15 mouse cellular contexts compared by ENCODE assay signal in the genomic region with DNA sequence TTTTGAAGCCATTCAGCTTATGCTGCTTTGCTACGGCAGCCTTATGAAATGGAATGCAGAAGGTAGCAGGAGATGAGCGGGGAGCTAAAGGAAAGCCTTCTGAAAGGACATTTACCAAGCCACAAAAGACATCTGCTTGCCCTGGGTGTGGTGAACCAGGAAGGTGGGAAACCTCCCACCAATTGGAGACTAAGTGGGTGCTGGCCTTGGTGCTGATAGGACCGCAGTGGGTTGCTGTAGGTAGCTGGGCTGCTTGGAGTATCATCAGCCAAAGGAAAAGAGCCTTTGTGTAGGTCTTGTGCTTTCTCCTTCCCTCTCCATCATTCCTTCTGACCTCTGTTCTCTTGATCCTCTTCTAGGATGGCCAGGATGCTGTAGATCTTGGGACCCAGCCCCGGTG.
DNase-seq lines count a peak whose midpoint lies in the region; ATAC-seq and TF ChIP-seq lines count a peak whose summit lies in the region.
"Had no signal": no experiment of that assay in that cellular context is flagged by ENCODE, and none has a peak within 500 bp of the region (broad histone marks: within the 10 kb centered on the region; RNA-seq: fewer than 3 reads in every experiment).

No protein-coding gene starts in this region.

- no peak for TF ChIP-seq CTCF in liver, postnatal 0 days (IDR thresholded peaks at IDR 0.05; ENCODE audit: low read depth)
- no peak for TF ChIP-seq CTCF in MEL (IDR thresholded peaks at IDR 0.05 in 2 of 3, conservative IDR thresholded peaks at IDR 0.05 in 1 of 3; ENCODE audit: control insufficient read depth in 1 of 3, insufficient read depth in 1 of 3, low read depth in 2 of 3, low read length in 3 of 3, poor library complexity in 1 of 3, severe bottlenecking in 1 of 3)

- no peaks in the 10 kb centered on the region for H3K9me3 ChIP-seq in liver, postnatal 0 days (ENCODE audit: low read length)
- no peaks in the 10 kb centered on the region; the same call in 1 of the 2 replicates for H3K9me3 ChIP-seq in MEL (replicated peaks; ENCODE audit: insufficient read depth, low read length)
- H3K9me3 ChIP-seq: forebrain, embryonic 10.5 days; hindbrain, embryonic 12.5 days; lung, embryonic 15.5 days; midbrain, embryonic 15.5 days had no signal

- no peaks in the 10 kb centered on the region for H3K27me3 ChIP-seq in liver, postnatal 0 days (ENCODE audit: insufficient read depth, low read length)
- no peaks in the 10 kb centered on the region; a peak in 1 of 4 replicates for H3K27me3 ChIP-seq in MEL (ENCODE audit: control insufficient read depth in 1 of 2, insufficient read depth in 2 of 2, low read length in 2 of 2)
- H3K27me3 ChIP-seq: hindbrain, embryonic 12.5 days; lung, embryonic 15.5 days; midbrain, embryonic 15.5 days had no signal

- DNase-seq in liver, result peak; percentile 6
- no peak for DNase-seq in liver, postnatal 0 days
- peak; percentile 9 for DNase-seq in MEL (ENCODE audit: low read depth, low spot score)
- DNase-seq in embryo, embryonic 11 days, result peak; percentile 79
- DNase-seq in retina, embryonic 14.5 days (ENCODE audit: low spot score), result peak; percentile 56
- DNase-seq in gastrocnemius, adult 8-10 months (ENCODE audit: low spot score in 2 of 2), result no peak
- DNase-seq: cerebellum, postnatal 14 days; gastrocnemius, postnatal 36 days; right cerebral cortex, adult 18-20 months had no signal

- no peaks in the 10 kb centered on the region for H3K79me2 ChIP-seq in MEL (ENCODE audit: control insufficient read depth, insufficient read depth, low read length, poor library complexity)

- no peak for TF ChIP-seq EP300 in liver, postnatal 0 days (IDR thresholded peaks at IDR 0.05; ENCODE audit: low read depth)
- no peak for TF ChIP-seq EP300 in MEL (IDR thresholded peaks at IDR 0.05; ENCODE audit: low read depth in 1 of 2, low read length in 2 of 2)

- no peak for TF ChIP-seq RAD21 in MEL (IDR thresholded peaks at IDR 0.05; ENCODE audit: low read depth, low read length)

- TF ChIP-seq POLR2A in MEL (IDR thresholded peaks at IDR 0.05; ENCODE audit: control insufficient read depth in 1 of 2, insufficient read depth in 1 of 2, low read depth in 1 of 2, low read length in 2 of 2, poor library complexity in 1 of 2), result no peak

- ATAC-seq in liver, postnatal 0 days, result no peak
- no peak for ATAC-seq in granulocyte monocyte progenitor cell, adult 5-6 weeks (replicated peaks; ENCODE audit: poor library complexity, severe bottlenecking)
- ATAC-seq: midbrain, embryonic 15.5 days; Patski had no signal

- no peak overlapping the region for H3K4me3 ChIP-seq in liver, postnatal 0 days (ENCODE audit: low read depth, low read length)
- no peak overlapping the region for H3K4me3 ChIP-seq in MEL (ENCODE audit: control insufficient read depth in 1 of 2, insufficient read depth in 1 of 2, low read depth in 2 of 2, low read length in 2 of 2)
- H3K4me3 ChIP-seq: forebrain, embryonic 10.5 days; hindbrain, embryonic 12.5 days; lung, embryonic 15.5 days; midbrain, embryonic 15.5 days had no signal

- no peak overlapping the region for H3K9ac ChIP-seq in liver, postnatal 0 days (replicated peaks)
- H3K9ac ChIP-seq in MEL (ENCODE audit: control insufficient read depth, low read depth, low read length, poor library complexity, severe bottlenecking), result no peak overlapping the region
- H3K9ac ChIP-seq: hindbrain, embryonic 12.5 days; lung, embryonic 15.5 days; midbrain, embryonic 15.5 days had no signal

- 42% methylated on average over 4 of the region's 4 CpGs for whole genome bisulfite sequencing in liver, postnatal 0 days (ENCODE audit: insufficient replicate concordance)

- H3K27ac ChIP-seq in liver, postnatal 0 days (ENCODE audit: low read depth), result no peak overlapping the region
- no peak overlapping the region for H3K27ac ChIP-seq in MEL (ENCODE audit: control insufficient read depth, low read depth, low read length)
- H3K27ac ChIP-seq: forebrain, embryonic 10.5 days; hindbrain, embryonic 12.5 days; lung, embryonic 15.5 days; midbrain, embryonic 15.5 days had no signal

- no peak overlapping the region for H3K4me2 ChIP-seq in liver, postnatal 0 days (ENCODE audit: low read depth, low read length)
- H3K4me2 ChIP-seq: hindbrain, embryonic 12.5 days; lung, embryonic 15.5 days; midbrain, embryonic 15.5 days had no signal

- H3K4me1 ChIP-seq in liver, postnatal 0 days (ENCODE audit: insufficient read depth), result no peaks in the 10 kb centered on the region
- H3K4me1 ChIP-seq in MEL (ENCODE audit: control insufficient read depth in 1 of 2, insufficient read depth in 2 of 2, low read length in 2 of 2), result no peaks in the 10 kb centered on the region
- H3K4me1 ChIP-seq: forebrain, embryonic 10.5 days; hindbrain, embryonic 12.5 days; lung, embryonic 15.5 days; midbrain, embryonic 15.5 days had no signal

- no peaks in the 10 kb centered on the region for H3K36me3 ChIP-seq in liver, postnatal 0 days (replicated peaks; ENCODE audit: insufficient read depth, low read length)
- no peaks in the 10 kb centered on the region for H3K36me3 ChIP-seq in MEL (ENCODE audit: control insufficient read depth in 1 of 2, insufficient read depth in 2 of 2, low read length in 2 of 2)
- H3K36me3 ChIP-seq: forebrain, embryonic 10.5 days; hindbrain, embryonic 12.5 days; lung, embryonic 15.5 days; midbrain, embryonic 15.5 days had no signal

TF ChIP-seq in MEL, 35 proteins besides CTCF, POLR2A, EP300 and RAD21:
- TF ChIP-seq MAFK (IDR thresholded peaks at IDR 0.05; ENCODE audit: borderline replicate concordance, low read depth, low read length) (no peak), USF1 (IDR thresholded peaks at IDR 0.05; ENCODE audit: low read depth, low read length) (no peak), E2F4 (IDR thresholded peaks at IDR 0.05; ENCODE audit: borderline replicate concordance, low read depth, low read length) (no peak)

Comparison
In these comparisons a context has a peak if more than half of its experiments do, and no peak if none do; other contexts are left out.
1. DNase-seq: peak in liver (single experiment), MEL (single experiment), embryo, embryonic 11 days (single experiment) and retina, embryonic 14.5 days (single experiment); none in liver, postnatal 0 days (single experiment) and gastrocnemius, adult 8-10 months (0 of 2).